Mouse (Mus musculus): ENCODE data around the gene Palm2. TPM values are rescaled to one million over a fixed set of nuclear protein-coding genes. Genes with fewer than 3 reads are reported as not detected.
A peak's percentile ranks its signal among the peaks of the same experiment; 100 is the strongest.

The Palm2 gene
- polyA plus RNA-seq, 1 experiment = 5.2 TPM

GRCm38 (mm10) chr4:57514003-57514937 lies 80.2 kb downstream of the Palm2 start:
- H3K4me3 ChIP-seq = no peak overlapping the region
- TF ChIP-seq TCF12 (IDR thresholded peaks at IDR 0.05; ENCODE audit: insufficient read depth, poor library complexity, severe bottlenecking) (no peak), TCF3 (IDR thresholded peaks at IDR 0.05; ENCODE audit: insufficient read length, low read depth) (no peak), CEBPB (IDR thresholded peaks at IDR 0.05; ENCODE audit: insufficient read depth, poor library complexity, severe bottlenecking) (no peak), POLR2A (IDR thresholded peaks at IDR 0.05; ENCODE audit: insufficient read length, low read depth) (no peak), MYOG (IDR thresholded peaks at IDR 0.05; ENCODE audit: control insufficient read depth in 1 of 3, insufficient read depth in 1 of 3, insufficient read length in 2 of 3, low read depth in 2 of 3) (no peak), E2F4 (IDR thresholded peaks at IDR 0.05; ENCODE audit: insufficient read depth) (no peak), SRF (IDR thresholded peaks at IDR 0.05; ENCODE audit: control insufficient read depth, insufficient read length, low read depth) (no peak), MYOD1 (IDR thresholded peaks at IDR 0.05; ENCODE audit: control insufficient read depth in 1 of 3, insufficient read length in 2 of 3, low read depth in 2 of 3) (no peak), REST (IDR thresholded peaks at IDR 0.05; ENCODE audit: insufficient read depth, insufficient read length) (no peak), MAX (IDR thresholded peaks at IDR 0.05; ENCODE audit: low read depth) (no peak), USF1 (IDR thresholded peaks at IDR 0.05; ENCODE audit: low read depth) (no peak), POLR2AphosphoS2 (IDR thresholded peaks at IDR 0.05; ENCODE audit: insufficient read length, low read depth) (no peak)
- H3ac ChIP-seq (ENCODE audit: control insufficient read depth, insufficient read length) = no peak overlapping the region
- H3K36me3 ChIP-seq (ENCODE audit: control insufficient read depth, insufficient read depth) = no peaks in the 10 kb centered on the region
- no peaks in the 10 kb centered on the region for H3K27me3 ChIP-seq (ENCODE audit: control insufficient read depth, insufficient read depth, insufficient read length)
- no peaks in the 10 kb centered on the region for H3K79me2 ChIP-seq (ENCODE audit: control insufficient read depth, insufficient read depth)
- no peak overlapping the region for H3K4me2 ChIP-seq (ENCODE audit: low read depth)

- Histone ChIP-seq H3K36me3 (ENCODE audit: control insufficient read depth, insufficient read depth) (no peaks in the 10 kb centered on the region), H3K4me2 (ENCODE audit: low read depth) (no peak overlapping the region), H3K27me3 (ENCODE audit: control insufficient read depth, insufficient read depth, insufficient read length) (no peaks in the 10 kb centered on the region), H3ac (ENCODE audit: control insufficient read depth, insufficient read length) (no peak overlapping the region), H3K79me2 (ENCODE audit: control insufficient read depth, insufficient read depth) (no peaks in the 10 kb centered on the region), H3K4me3 (no peak overlapping the region)
- TF ChIP-seq POLR2A (IDR thresholded peaks at IDR 0.05; ENCODE audit: insufficient read length, low read depth) (no peak), USF1 (IDR thresholded peaks at IDR 0.05; ENCODE audit: low read depth) (no peak)
Observed at GRCm38 (mm10) chr4:57515356-57515755, 81.3 kb downstream of the Palm2 start.

GRCm38 (mm10) chr4:57523456-57523855 lies 89.4 kb downstream of the Palm2 start:
- Histone ChIP-seq H3K79me2 (ENCODE audit: control insufficient read depth, insufficient read depth) (no peaks in the 10 kb centered on the region), H3K27me3 (ENCODE audit: control insufficient read depth, insufficient read depth, insufficient read length) (no peaks in the 10 kb centered on the region), H3K4me3 (no peak overlapping the region), H3K36me3 (ENCODE audit: control insufficient read depth, insufficient read depth) (no peaks in the 10 kb centered on the region), H3ac (ENCODE audit: control insufficient read depth, insufficient read length) (no peak overlapping the region), H3K4me2 (ENCODE audit: low read depth) (no peak overlapping the region)
- TF ChIP-seq POLR2AphosphoS2 (IDR thresholded peaks at IDR 0.05; ENCODE audit: insufficient read length, low read depth) (no peak), E2F4 (IDR thresholded peaks at IDR 0.05; ENCODE audit: insufficient read depth) (no peak), USF1 (IDR thresholded peaks at IDR 0.05; ENCODE audit: low read depth) (no peak), TCF12 (IDR thresholded peaks at IDR 0.05; ENCODE audit: insufficient read depth, poor library complexity, severe bottlenecking) (no peak), MYOG (IDR thresholded peaks at IDR 0.05; ENCODE audit: control insufficient read depth in 1 of 3, insufficient read depth in 1 of 3, insufficient read length in 2 of 3, low read depth in 2 of 3) (no peak), MAX (IDR thresholded peaks at IDR 0.05; ENCODE audit: low read depth) (no peak), CEBPB (IDR thresholded peaks at IDR 0.05; ENCODE audit: insufficient read depth, poor library complexity, severe bottlenecking) (no peak), POLR2A (IDR thresholded peaks at IDR 0.05; ENCODE audit: insufficient read length, low read depth) (no peak), MYOD1 (IDR thresholded peaks at IDR 0.05; ENCODE audit: control insufficient read depth in 1 of 3, insufficient read length in 2 of 3, low read depth in 2 of 3) (no peak), SRF (IDR thresholded peaks at IDR 0.05; ENCODE audit: control insufficient read depth, insufficient read length, low read depth) (no peak), REST (IDR thresholded peaks at IDR 0.05; ENCODE audit: insufficient read depth, insufficient read length) (no peak), TCF3 (IDR thresholded peaks at IDR 0.05; ENCODE audit: insufficient read length, low read depth) (no peak)

- Histone ChIP-seq H3K27me3 (ENCODE audit: control insufficient read depth, insufficient read depth, insufficient read length) (no peaks in the 10 kb centered on the region), H3K36me3 (ENCODE audit: control insufficient read depth, insufficient read depth) (no peaks in the 10 kb centered on the region), H3K4me3 (no peak overlapping the region), H3K4me2 (ENCODE audit: low read depth) (peak overlapping the region; percentile 26), H3K79me2 (ENCODE audit: control insufficient read depth, insufficient read depth) (no peaks in the 10 kb centered on the region), H3ac (ENCODE audit: control insufficient read depth, insufficient read length) (no peak overlapping the region)
- TF ChIP-seq MAX (IDR thresholded peaks at IDR 0.05; ENCODE audit: low read depth) (no peak), USF1 (IDR thresholded peaks at IDR 0.05; ENCODE audit: low read depth) (no peak), MYOG (IDR thresholded peaks at IDR 0.05; ENCODE audit: control insufficient read depth in 1 of 3, insufficient read depth in 1 of 3, insufficient read length in 2 of 3, low read depth in 2 of 3) (no peak), POLR2A (IDR thresholded peaks at IDR 0.05; ENCODE audit: insufficient read length, low read depth) (no peak), SRF (IDR thresholded peaks at IDR 0.05; ENCODE audit: control insufficient read depth, insufficient read length, low read depth) (no peak), MYOD1 (IDR thresholded peaks at IDR 0.05; ENCODE audit: control insufficient read depth in 1 of 3, insufficient read length in 2 of 3, low read depth in 2 of 3) (no peak), E2F4 (IDR thresholded peaks at IDR 0.05; ENCODE audit: insufficient read depth) (no peak), POLR2AphosphoS2 (IDR thresholded peaks at IDR 0.05; ENCODE audit: insufficient read length, low read depth) (no peak), TCF12 (IDR thresholded peaks at IDR 0.05; ENCODE audit: insufficient read depth, poor library complexity, severe bottlenecking) (no peak), TCF3 (IDR thresholded peaks at IDR 0.05; ENCODE audit: insufficient read length, low read depth) (no peak), CEBPB (IDR thresholded peaks at IDR 0.05; ENCODE audit: insufficient read depth, poor library complexity, severe bottlenecking) (no peak), REST (IDR thresholded peaks at IDR 0.05; ENCODE audit: insufficient read depth, insufficient read length) (no peak)
Observed at GRCm38 (mm10) chr4:57524461-57524860, 90.4 kb downstream of the Palm2 start.

All from myocyte (in vitro differentiated cells).